Mouse (Mus musculus): ENCODE data around the gene Papss1. TPM values are rescaled to one million over a fixed set of nuclear protein-coding genes. Genes with fewer than 3 reads are reported as not detected.

Papss1 gene
- polyA plus RNA-seq, 1 experiment from 2014 or later: 101 TPM

DNA sequence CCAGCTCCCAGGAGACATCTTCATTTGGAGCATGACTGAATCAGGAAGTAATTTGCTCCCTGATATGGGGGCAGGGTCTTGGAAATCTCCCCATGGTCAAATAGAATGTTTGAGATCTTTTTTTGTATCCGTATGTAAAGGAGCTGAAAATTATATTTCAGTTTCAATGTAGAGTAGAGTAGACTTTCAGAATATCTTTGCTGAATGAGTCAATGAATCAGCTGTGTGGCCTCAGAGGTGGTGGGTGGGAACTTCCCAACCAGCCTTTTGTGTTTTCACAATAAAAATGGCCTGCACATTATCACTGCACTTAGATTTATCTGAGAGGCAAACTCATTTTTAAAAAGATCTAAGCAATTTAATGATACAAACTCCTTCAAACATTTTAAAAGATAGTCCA is 58.6 kb downstream of the Papss1 start:
- ATAC-seq: no peak
- WGBS: 96% methylated on average over 1 of the region's 1 CpGs
- H3K4me2 ChIP-seq (replicated peaks): no peak overlapping the region
- no peaks in the 10 kb centered on the region for H3K4me1 ChIP-seq (replicated peaks)
- no peaks in the 10 kb centered on the region for H3K9me3 ChIP-seq
- H3K4me3 ChIP-seq (replicated peaks): no peak overlapping the region
- H3K9ac ChIP-seq (replicated peaks): no peak overlapping the region
- H3K27me3 ChIP-seq: no peaks in the 10 kb centered on the region
- no peak overlapping the region for H3K27ac ChIP-seq
- peaks cover 54% of the 10 kb centered on the region for H3K36me3 ChIP-seq

DNA sequence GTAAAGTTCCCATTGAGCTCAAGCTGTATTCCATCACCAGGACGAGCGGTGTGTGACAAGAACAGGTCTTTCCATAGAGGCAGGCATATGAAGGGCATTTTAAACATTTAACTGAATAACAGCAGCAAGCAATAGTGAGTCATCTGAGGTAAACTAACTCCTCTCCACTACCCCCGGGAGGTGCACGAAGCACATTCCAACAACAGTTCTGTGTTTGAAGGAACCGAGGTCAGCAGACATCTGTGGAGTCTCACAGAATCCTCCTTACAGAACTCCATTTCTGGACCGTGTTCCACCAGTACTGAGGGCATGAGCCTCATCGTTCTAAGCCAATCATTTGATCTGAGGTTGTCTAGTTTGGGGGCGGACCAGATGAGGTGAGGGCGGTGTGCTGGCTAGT is 59.5 kb downstream of the Papss1 start:
- Histone ChIP-seq H3K36me3 (peaks cover 48% of the 10 kb centered on the region), H3K27ac (no peak overlapping the region), H3K4me2 (replicated peaks) (no peak overlapping the region), H3K9ac (replicated peaks) (no peak overlapping the region), H3K4me1 (replicated peaks) (no peaks in the 10 kb centered on the region), H3K27me3 (no peaks in the 10 kb centered on the region), H3K4me3 (replicated peaks) (no peak overlapping the region), H3K9me3 (no peaks in the 10 kb centered on the region)
- 96% methylated on average over 9 of the region's 9 CpGs for WGBS
- ATAC-seq: no peak

- H3K36me3 ChIP-seq: peaks cover 52% of the 10 kb centered on the region
- H3K4me3 ChIP-seq (replicated peaks): no peak overlapping the region
- H3K9ac ChIP-seq (replicated peaks): no peak overlapping the region
- 92% methylated on average over 4 of the region's 4 CpGs for WGBS
- no peaks in the 10 kb centered on the region for H3K27me3 ChIP-seq
- H3K4me1 ChIP-seq (replicated peaks): no peaks in the 10 kb centered on the region
- H3K4me2 ChIP-seq (replicated peaks): no peak overlapping the region
- no peak overlapping the region for H3K27ac ChIP-seq
- ATAC-seq: no peak
- H3K9me3 ChIP-seq: no peaks in the 10 kb centered on the region
Observed at GRCm38 (mm10) chr3:131627476-131627875, 62.9 kb downstream of the Papss1 start.

- Histone ChIP-seq H3K27me3 (no peaks in the 10 kb centered on the region), H3K9me3 (no peaks in the 10 kb centered on the region), H3K4me2 (replicated peaks) (no peak overlapping the region), H3K27ac (no peak overlapping the region), H3K36me3 (peaks cover 50% of the 10 kb centered on the region), H3K9ac (replicated peaks) (no peak overlapping the region), H3K4me1 (replicated peaks) (no peaks in the 10 kb centered on the region), H3K4me3 (replicated peaks) (no peak overlapping the region)
- 77% methylated on average over 5 of the region's 5 CpGs for WGBS
- no peak for ATAC-seq
Observed at GRCm38 (mm10) chr3:131628265-131628664, 63.7 kb downstream of the Papss1 start.

- Histone ChIP-seq H3K4me1 (replicated peaks) (0 out of 2 replicates have a peak, but pooled peaks cover under 1% of the 10 kb centered on the region), H3K27me3 (no peaks in the 10 kb centered on the region), H3K4me3 (replicated peaks) (no peak overlapping the region), H3K36me3 (peaks cover 50% of the 10 kb centered on the region), H3K4me2 (replicated peaks) (no peak overlapping the region), H3K9me3 (no peaks in the 10 kb centered on the region), H3K9ac (replicated peaks) (no peak overlapping the region), H3K27ac (no peak overlapping the region)
- no peak for ATAC-seq
- WGBS: 88% methylated on average over 3 of the region's 3 CpGs
Observed at GRCm38 (mm10) chr3:131628931-131629330, 64.4 kb downstream of the Papss1 start.

GRCm38 (mm10) chr3:131630407-131631317 is 66.1 kb downstream of the Papss1 start:
- no peak overlapping the region for H3K4me3 ChIP-seq (replicated peaks)
- ATAC-seq: no peak
- H3K4me2 ChIP-seq (replicated peaks): no peak overlapping the region
- H3K27ac ChIP-seq: no peak overlapping the region
- H3K36me3 ChIP-seq: peaks cover 45% of the 10 kb centered on the region
- H3K4me1 ChIP-seq (replicated peaks): 0 out of 2 replicates have a peak, but pooled peaks cover 2% of the 10 kb centered on the region
- H3K9me3 ChIP-seq: no peaks in the 10 kb centered on the region
- no peak overlapping the region for H3K9ac ChIP-seq (replicated peaks)
- no peaks in the 10 kb centered on the region for H3K27me3 ChIP-seq
- whole genome bisulfite sequencing: 90% methylated on average over 11 of the region's 11 CpGs

GRCm38 (mm10) chr3:131631318-131631870 is 66.8 kb downstream of the Papss1 start:
- ATAC-seq: no peak
- Histone ChIP-seq H3K9me3 (no peaks in the 10 kb centered on the region), H3K27me3 (no peaks in the 10 kb centered on the region), H3K4me3 (replicated peaks) (no peak overlapping the region), H3K27ac (no peak overlapping the region), H3K9ac (replicated peaks) (no peak overlapping the region), H3K4me1 (replicated peaks) (peaks cover 8% of the 10 kb centered on the region; the same call in 1 of the 2 replicates), H3K4me2 (replicated peaks) (no peak overlapping the region), H3K36me3 (peaks cover 40% of the 10 kb centered on the region)
- 95% methylated on average over 16 of the region's 16 CpGs for WGBS

GRCm38 (mm10) chr3:131634091-131634490 is 69.5 kb downstream of the Papss1 start:
- WGBS: 94% methylated on average over 2 of the region's 2 CpGs
- Histone ChIP-seq H3K36me3 (peaks cover 28% of the 10 kb centered on the region), H3K9ac (replicated peaks) (no peak overlapping the region), H3K9me3 (no peaks in the 10 kb centered on the region), H3K4me3 (replicated peaks) (no peak overlapping the region), H3K4me2 (replicated peaks) (no peak overlapping the region), H3K27ac (no peak overlapping the region), H3K27me3 (no peaks in the 10 kb centered on the region), H3K4me1 (replicated peaks) (peaks cover 24% of the 10 kb centered on the region)
- no peak for ATAC-seq

DNA sequence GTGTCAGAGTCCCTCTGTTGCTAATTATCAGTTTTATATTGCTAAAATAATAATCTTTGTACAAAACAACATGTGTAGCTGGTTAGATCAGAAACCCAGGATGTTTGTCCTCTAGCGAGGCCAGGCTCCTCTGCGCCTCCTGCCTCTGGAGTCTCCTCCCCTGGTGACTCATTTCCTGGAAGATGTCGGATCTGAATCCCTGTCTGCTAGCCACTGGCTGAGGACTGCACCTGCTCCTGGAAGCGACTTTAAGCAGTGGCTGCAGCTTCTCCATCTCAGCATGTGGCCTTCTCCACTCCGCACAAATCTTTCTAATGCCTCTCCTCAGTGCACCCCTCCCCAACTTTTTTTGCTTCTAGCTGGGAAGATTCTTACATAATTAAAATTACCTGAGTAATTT is 71.6 kb downstream of the Papss1 start:
- 42% methylated on average over 5 of the region's 5 CpGs for WGBS
- no peak overlapping the region for H3K4me2 ChIP-seq (replicated peaks)
- H3K4me1 ChIP-seq (replicated peaks): peaks cover 25% of the 10 kb centered on the region
- H3K27ac ChIP-seq: no peak overlapping the region
- H3K4me3 ChIP-seq (replicated peaks): no peak overlapping the region
- no peaks in the 10 kb centered on the region for H3K27me3 ChIP-seq
- H3K9ac ChIP-seq (replicated peaks): no peak overlapping the region
- H3K9me3 ChIP-seq: no peaks in the 10 kb centered on the region
- no peak for ATAC-seq
- peaks cover 28% of the 10 kb centered on the region for H3K36me3 ChIP-seq

DNA sequence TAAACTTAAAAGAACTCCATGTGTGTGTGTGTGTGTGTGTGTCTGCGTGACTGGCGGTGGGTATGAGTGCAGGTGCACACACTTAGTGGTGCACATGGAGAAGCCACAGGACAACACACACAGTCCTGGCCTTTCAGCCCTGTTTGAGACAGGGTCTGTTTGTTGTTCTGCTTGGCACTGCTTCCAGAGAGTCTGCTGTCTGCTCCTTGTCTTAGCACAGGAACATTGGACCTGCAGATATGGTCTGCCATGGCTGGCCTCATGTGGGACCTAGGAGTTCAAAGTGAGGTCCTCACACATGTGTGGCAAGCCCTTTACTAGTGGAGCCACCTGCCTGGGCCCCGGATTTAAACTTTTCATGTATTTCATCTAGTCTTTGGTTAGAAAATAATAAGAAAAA is 72.4 kb downstream of the Papss1 start:
- H3K36me3 ChIP-seq: peaks cover 20% of the 10 kb centered on the region
- peaks cover 29% of the 10 kb centered on the region for H3K4me1 ChIP-seq (replicated peaks)
- H3K9me3 ChIP-seq: no peaks in the 10 kb centered on the region
- WGBS: 87% methylated on average over 3 of the region's 3 CpGs
- no peak overlapping the region for H3K4me2 ChIP-seq (replicated peaks)
- no peaks in the 10 kb centered on the region for H3K27me3 ChIP-seq
- no peak overlapping the region for H3K27ac ChIP-seq
- peak; percentile 43 for ATAC-seq
- H3K4me3 ChIP-seq (replicated peaks): no peak overlapping the region
- no peak overlapping the region for H3K9ac ChIP-seq (replicated peaks)

DNA sequence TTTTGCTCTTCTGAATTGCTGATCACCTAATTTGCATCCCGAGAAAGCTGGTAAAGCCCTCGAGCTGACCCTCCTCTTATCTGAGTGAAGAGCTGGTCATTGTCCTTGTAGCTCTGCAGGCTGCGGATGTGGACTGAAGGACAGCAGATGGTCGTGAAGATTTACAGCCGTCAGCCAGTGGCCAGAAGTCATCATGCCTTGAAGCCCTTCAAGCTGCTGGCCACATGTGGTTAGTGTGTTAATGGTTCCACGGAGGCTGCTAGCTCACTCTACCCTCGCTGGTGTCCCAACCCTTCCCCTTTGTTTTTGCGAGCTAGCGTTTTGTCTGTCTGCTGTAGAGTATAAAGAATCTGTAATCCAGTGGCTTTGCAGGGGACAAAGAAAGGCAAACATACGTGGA is 73.1 kb downstream of the Papss1 start:
- ATAC-seq: peak; percentile 49; the same call in 1 of the 2 replicates
- Histone ChIP-seq H3K9me3 (no peaks in the 10 kb centered on the region), H3K4me3 (replicated peaks) (no peak overlapping the region), H3K27ac (peak overlapping the region; percentile 64), H3K36me3 (peaks cover 20% of the 10 kb centered on the region), H3K9ac (replicated peaks) (peak overlapping the region; percentile 36; the same call in 1 of the 2 replicates), H3K27me3 (no peaks in the 10 kb centered on the region), H3K4me1 (replicated peaks) (peaks cover 29% of the 10 kb centered on the region), H3K4me2 (replicated peaks) (no peak overlapping the region)
- 23% methylated on average over 10 of the region's 10 CpGs for WGBS

- Histone ChIP-seq H3K4me2 (replicated peaks) (no peak overlapping the region), H3K9me3 (no peaks in the 10 kb centered on the region), H3K4me1 (replicated peaks) (peaks cover 29% of the 10 kb centered on the region), H3K36me3 (peaks cover 18% of the 10 kb centered on the region), H3K27ac (peak overlapping the region; percentile 30; the same call in 1 of the 2 replicates), H3K9ac (replicated peaks) (no peak overlapping the region), H3K4me3 (replicated peaks) (no peak overlapping the region), H3K27me3 (no peaks in the 10 kb centered on the region)
- no peak for ATAC-seq
- 78% methylated on average over 7 of the region's 7 CpGs for WGBS
Observed at GRCm38 (mm10) chr3:131638216-131638615, 73.6 kb downstream of the Papss1 start.

All from midbrain, embryonic 13.5 days (tissue).